Mouse (Mus musculus) liver, embryonic 16.5 days (tissue): Measurements from ENCODE around the gene Prmt3. TPM values are rescaled to one million over a fixed set of nuclear protein-coding genes. Genes with fewer than 3 reads are reported as not detected.

Experiments used
- ATAC-seq: fragments of 200-750 bp; cut with Nextera tagmentation; 2 replicates; pipeline ENCODE4 v1.8.0; 2017; ENCODE audit warnings: low read depth, mild to moderate bottlenecking, moderate number of reproducible peaks, moderate library complexity
- H3K27ac ChIP-seq: fragments of 300-500 bp; sonication (generic); 2 replicates; pipeline ENCODE4 v1.5.1; 2014; ENCODE audit warnings: mild to moderate bottlenecking, low read length
- H3K27me3 ChIP-seq: fragments of 300-500 bp; sonication (generic); 2 replicates; pipeline ENCODE4 v1.6.1; 2014; ENCODE audit warnings: low read depth, low read length, mixed read lengths; ENCODE audit not compliant: control insufficient read depth, insufficient read depth
- H3K36me3 ChIP-seq: fragments of 300-500 bp; sonication (generic); 2 replicates; pipeline ENCODE4 v1.6.1; 2014; ENCODE audit warnings: mild to moderate bottlenecking; ENCODE audit not compliant: control insufficient read depth, insufficient read depth
- H3K4me1 ChIP-seq: fragments of 300-500 bp; sonication (generic); 2 replicates; pipeline ENCODE4 v1.6.1; 2014; ENCODE audit warnings: low read depth, low read length, mixed read lengths; ENCODE audit not compliant: control insufficient read depth
- H3K4me2 ChIP-seq: fragments of 300-500 bp; sonication (generic); 2 replicates; pipeline ENCODE4 v1.6.1; 2014; ENCODE audit warnings: low read depth, low read length, mixed read lengths
- H3K4me3 ChIP-seq: fragments of 300-500 bp; sonication (generic); 2 replicates; pipeline ENCODE4 v1.5.1; 2014; ENCODE audit warnings: low read depth, mild to moderate bottlenecking, low read length
- H3K9ac ChIP-seq: fragments of 300-500 bp; sonication (generic); 2 replicates; pipeline ENCODE4 v1.6.1; 2014; ENCODE audit warnings: low read depth, low read length
- H3K9me3 ChIP-seq: fragments of 300-500 bp; sonication (generic); replicated peaks from 2 replicates; pipeline ENCODE4 v1.6.1; 2016; ENCODE audit warnings: low read length; ENCODE audit not compliant: control insufficient read depth
- WGBS: fragments of 180-500 bp; shearing (Covaris S2); extraction: QIAGEN DNeasy Blood & Tissue Kit; methylation state at CpG from one replicate; pipeline ENCODE4 v1.1.7; 2014; ENCODE audit not compliant: insufficient replicate concordance; 5-methylcytosine and 5-hydroxymethylcytosine counted together
- polyA plus RNA-seq: library from polyadenylated mRNA; unstranded; fragments of >200 nt; fragmentation: Nextera tagmentation; extraction: Ambion mirVana; gene quantifications from 2 replicates; pipeline ENCODE4 v1.2.1, GENCODE M21; 2015

Prmt3 gene
- 15.6 and 18.2 TPM in 2 replicates for polyA plus RNA-seq

DNA sequence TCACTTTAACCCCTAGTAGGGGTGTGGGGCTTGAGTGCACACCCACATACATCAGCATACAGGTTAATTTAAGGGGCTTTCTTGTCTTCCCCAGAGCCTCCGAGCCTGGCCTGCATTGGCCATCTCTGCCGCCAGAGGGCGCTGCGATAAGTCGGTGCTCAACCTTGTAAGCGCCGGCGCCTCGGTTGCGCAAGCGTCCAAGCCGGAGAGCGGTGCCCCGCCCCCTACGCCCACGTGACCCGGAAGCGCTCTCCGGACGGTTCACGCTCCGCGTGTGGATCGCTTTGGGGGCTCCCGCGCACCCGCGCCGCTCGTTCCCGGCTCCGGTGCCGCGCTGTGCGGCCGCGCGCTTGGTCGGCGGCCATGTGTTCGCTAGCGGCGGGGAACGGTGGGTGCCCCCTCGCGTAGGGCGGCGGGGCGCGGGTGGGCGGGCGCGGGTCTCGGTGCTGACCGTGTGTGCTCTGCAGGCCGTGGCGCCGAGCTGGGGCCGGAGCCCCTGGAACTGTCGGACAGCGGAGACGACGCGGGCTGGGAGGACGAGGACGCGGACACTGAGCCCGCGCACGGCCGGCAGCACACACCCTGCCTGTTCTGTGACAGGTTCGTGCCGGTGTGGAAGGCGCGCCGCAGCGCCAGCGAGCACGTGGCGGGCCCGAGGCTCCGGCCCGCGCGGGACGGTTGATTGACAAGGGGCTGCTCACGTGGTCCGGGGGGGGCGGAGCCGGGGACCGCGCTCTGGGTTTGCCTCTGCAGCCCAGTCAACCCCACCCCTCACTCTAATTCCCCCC lies at the start of gene Prmt3:
TSS of gene Prmt3 (plus strand) at position 233 of the 788 bp plus-strand sequence.
- Histone ChIP-seq H3K36me3 (peaks cover 16% of the 10 kb centered on the region), H3K27me3 (no peaks in the 10 kb centered on the region), H3K9me3 (no peaks in the 10 kb centered on the region), H3K27ac (peak within 1 kb of the TSS; percentile 65), H3K4me2 (peak within 1 kb of the TSS; percentile 96), H3K4me1 (peaks cover 18% of the 10 kb centered on the region), H3K9ac (peak within 1 kb of the TSS; percentile 76), H3K4me3 (peak within 1 kb of the TSS; percentile 83)
- under 1% methylated on average over 79 of the region's 92 CpGs for WGBS
- peak; percentile 95 for ATAC-seq

DNA sequence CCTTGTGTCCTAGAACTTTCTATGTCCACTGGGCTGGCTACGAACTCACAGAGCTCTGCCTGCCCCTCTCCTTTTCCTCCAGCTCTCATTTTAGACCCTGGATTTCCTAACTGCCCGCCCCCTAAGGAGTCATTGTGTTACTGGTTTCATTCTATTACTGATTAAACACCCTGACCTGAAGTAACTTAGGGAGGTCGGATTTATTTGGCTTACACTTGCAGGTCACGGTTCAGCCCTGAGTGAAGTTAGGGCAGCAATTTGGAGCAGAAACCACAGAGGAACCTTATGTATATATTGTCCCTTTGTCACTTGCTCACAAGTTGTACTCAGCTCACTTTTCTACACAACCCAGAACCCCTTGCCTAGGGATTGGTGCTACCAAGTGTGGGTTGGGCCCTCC lies 43.8 kb upstream of the Prmt3 start:
- H3K4me3 ChIP-seq, result no peak overlapping the region
- H3K4me1 ChIP-seq, result no peaks in the 10 kb centered on the region; the same call in 1 of the 2 replicates
- no peaks in the 10 kb centered on the region for H3K9me3 ChIP-seq
- H3K27me3 ChIP-seq, result no peaks in the 10 kb centered on the region
- H3K4me2 ChIP-seq, result no peak overlapping the region
- H3K27ac ChIP-seq, result no peak overlapping the region
- H3K9ac ChIP-seq, result no peak overlapping the region
- 38% methylated on average over 4 of the region's 4 CpGs for WGBS
- H3K36me3 ChIP-seq, result no peaks in the 10 kb centered on the region
- peak; percentile 45; the same call in 1 of the 2 replicates for ATAC-seq

- Histone ChIP-seq H3K4me3 (no peak overlapping the region), H3K27me3 (no peaks in the 10 kb centered on the region), H3K9ac (no peak overlapping the region), H3K36me3 (no peaks in the 10 kb centered on the region), H3K27ac (no peak overlapping the region), H3K4me2 (no peak overlapping the region), H3K4me1 (no peaks in the 10 kb centered on the region; the same call in 1 of the 2 replicates), H3K9me3 (no peaks in the 10 kb centered on the region)
- ATAC-seq, result no peak
- 58% methylated on average over 8 of the region's 8 CpGs for WGBS
These were observed 38.7 kb upstream of the Prmt3 start for GRCm38 (mm10) chr7:49739448-49739847.

DNA sequence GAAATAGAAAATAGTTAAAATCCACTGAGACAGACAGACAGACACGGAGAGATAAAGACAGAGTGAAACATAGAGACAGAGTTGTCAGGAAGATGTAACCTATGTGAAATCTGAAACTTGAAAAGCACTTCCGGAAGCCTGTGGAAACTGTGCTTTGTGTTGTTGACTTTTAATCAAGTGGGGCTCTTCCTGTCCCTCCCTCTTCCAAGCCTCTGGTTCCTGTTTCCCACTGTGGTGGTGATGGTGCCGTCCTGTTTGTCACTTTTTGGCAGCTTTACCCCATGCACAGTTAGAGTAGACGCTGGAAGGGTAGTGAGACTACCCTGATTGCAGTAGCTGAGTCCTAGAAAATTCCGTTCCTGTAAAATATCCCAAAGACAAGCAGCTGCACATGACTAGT lies 36.7 kb upstream of the Prmt3 start:
- Histone ChIP-seq H3K9ac (no peak overlapping the region), H3K4me1 (no peaks in the 10 kb centered on the region), H3K4me2 (no peak overlapping the region), H3K36me3 (no peaks in the 10 kb centered on the region), H3K9me3 (no peaks in the 10 kb centered on the region), H3K27me3 (no peaks in the 10 kb centered on the region), H3K4me3 (no peak overlapping the region), H3K27ac (no peak overlapping the region)
- no peak for ATAC-seq
- WGBS, result 9% methylated on average over 5 of the region's 5 CpGs

- Histone ChIP-seq H3K4me3 (no peak overlapping the region), H3K4me2 (no peak overlapping the region), H3K4me1 (no peaks in the 10 kb centered on the region), H3K36me3 (no peaks in the 10 kb centered on the region), H3K27ac (no peak overlapping the region), H3K9ac (no peak overlapping the region), H3K27me3 (no peaks in the 10 kb centered on the region), H3K9me3 (no peaks in the 10 kb centered on the region)
- no peak for ATAC-seq
- 37% methylated on average over 10 of the region's 10 CpGs for whole genome bisulfite sequencing
These were observed 36.2 kb upstream of the Prmt3 start for GRCm38 (mm10) chr7:49741923-49742322.

DNA sequence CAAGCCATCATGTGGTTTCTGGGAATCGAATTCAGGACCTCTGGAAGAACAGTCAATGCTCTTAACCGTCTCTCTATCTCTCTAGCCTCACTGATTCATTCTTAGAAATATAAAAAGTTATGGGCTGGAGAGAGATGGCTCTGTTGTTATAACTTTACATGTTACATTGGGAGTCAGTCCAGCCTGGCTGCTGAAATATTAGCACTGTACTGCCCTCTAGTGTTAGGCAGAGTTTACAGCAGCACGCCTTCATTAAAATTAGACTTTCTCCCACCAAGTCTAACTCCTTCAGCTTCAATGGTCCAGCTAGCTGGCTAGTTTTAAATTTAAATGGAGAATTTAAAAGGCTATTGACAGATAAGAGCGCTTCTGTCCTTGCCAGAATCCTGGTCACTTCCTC lies 27.0 kb upstream of the Prmt3 start:
- Histone ChIP-seq H3K27ac (no peak overlapping the region), H3K4me2 (no peak overlapping the region), H3K27me3 (peaks cover 2% of the 10 kb centered on the region; the same call in 1 of the 2 replicates), H3K4me1 (no peaks in the 10 kb centered on the region; the same call in 1 of the 2 replicates), H3K9ac (no peak overlapping the region), H3K4me3 (no peak overlapping the region), H3K36me3 (no peaks in the 10 kb centered on the region), H3K9me3 (no peaks in the 10 kb centered on the region)
- ATAC-seq, result no peak
- WGBS, result 6% methylated on average over 4 of the region's 4 CpGs

DNA sequence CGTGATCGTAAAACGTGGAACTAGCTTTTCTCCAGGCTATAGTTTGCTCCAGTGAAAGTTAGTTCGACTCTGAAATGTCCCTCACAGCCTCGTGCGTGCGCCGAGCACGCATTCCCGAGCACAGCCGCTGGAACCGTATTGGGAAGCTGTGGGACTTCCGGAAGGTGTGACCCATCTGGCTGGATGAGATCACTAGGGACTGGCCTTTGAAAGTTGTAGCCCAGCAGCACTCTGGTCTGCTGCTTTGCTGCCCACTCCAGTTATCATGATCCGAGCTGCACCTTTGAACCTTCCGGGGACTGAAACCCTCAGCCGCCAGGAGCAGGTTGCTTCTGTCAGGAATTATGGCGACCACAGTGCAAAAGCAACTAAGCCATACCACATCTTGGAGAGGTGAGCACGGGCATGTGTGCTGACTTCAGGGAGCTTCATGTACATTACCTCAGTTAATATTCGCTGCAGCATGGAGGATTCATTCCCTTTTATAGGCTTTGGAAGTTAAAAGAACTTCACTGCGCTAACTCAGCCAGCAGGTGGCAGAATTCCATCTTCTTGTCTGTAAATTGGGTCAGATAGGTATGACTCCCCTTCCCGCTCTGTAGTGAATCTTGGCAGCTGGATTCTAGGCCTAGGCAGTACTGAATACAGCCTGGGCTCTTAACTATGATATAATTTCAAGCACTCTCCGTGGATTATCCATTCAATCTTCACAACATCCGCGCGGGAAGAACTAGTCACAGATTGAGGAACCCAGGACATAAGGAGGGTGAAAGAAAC lies 25.2 kb upstream of the Prmt3 start:
- 0 out of 2 replicates have a peak, but pooled peaks have one; percentile 39 for ATAC-seq

GRCm38 (mm10) chr7:49754767-49755166 lies 23.4 kb upstream of the Prmt3 start:
- ATAC-seq, result no peak

More for the DNA sequence above, 25.2 kb upstream of the Prmt3 start:
- peak overlapping the region; percentile 22 for H3K4me3 ChIP-seq
- peaks cover 2% of the 10 kb centered on the region; the same call in 1 of the 2 replicates for H3K27me3 ChIP-seq
- no peak overlapping the region for H3K9ac ChIP-seq
- no peak overlapping the region for H3K27ac ChIP-seq
- WGBS, result 24% methylated on average over 25 of the region's 25 CpGs
- H3K9me3 ChIP-seq, result no peaks in the 10 kb centered on the region
- H3K4me1 ChIP-seq, result no peaks in the 10 kb centered on the region; the same call in 1 of the 2 replicates
- H3K36me3 ChIP-seq, result no peaks in the 10 kb centered on the region
- peak overlapping the region; percentile 51 for H3K4me2 ChIP-seq

More at GRCm38 (mm10) chr7:49754767-49755166, 23.4 kb upstream of the Prmt3 start:
- Histone ChIP-seq H3K9me3 (no peaks in the 10 kb centered on the region), H3K4me3 (no peak overlapping the region), H3K9ac (no peak overlapping the region), H3K27ac (no peak overlapping the region), H3K4me1 (peaks cover 9% of the 10 kb centered on the region), H3K27me3 (peaks cover 2% of the 10 kb centered on the region; the same call in 1 of the 2 replicates), H3K4me2 (no peak overlapping the region), H3K36me3 (no peaks in the 10 kb centered on the region)
- 1% methylated on average over 9 of the region's 9 CpGs for WGBS
